Mouse (Mus musculus) neural tube, embryonic 13.5 days (tissue): Measurements from ENCODE around the gene Foxred1. TPM values are rescaled to one million over a fixed set of nuclear protein-coding genes. Genes with fewer than 3 reads are reported as not detected.

Experiments used
- ATAC-seq: fragments of 200-750 bp; cut with Nextera tagmentation; 2 replicates; pipeline ENCODE4 v1.8.0; 2017; ENCODE audit warnings: low read depth, mild to moderate bottlenecking, moderate TSS enrichment, moderate library complexity
- H3K27ac ChIP-seq: fragments of 300-500 bp; sonication (generic); replicated peaks from 2 replicates; pipeline ENCODE4 v1.5.1; 2015; ENCODE audit warnings: moderate library complexity, mild to moderate bottlenecking, inconsistent platforms
- H3K27me3 ChIP-seq: fragments of 300-500 bp; sonication (generic); 2 replicates; pipeline ENCODE4 v1.6.1; 2015; ENCODE audit warnings: mild to moderate bottlenecking, inconsistent platforms
- H3K36me3 ChIP-seq: fragments of 300-500 bp; sonication (generic); 2 replicates; pipeline ENCODE4 v1.6.1; 2015; ENCODE audit warnings: mild to moderate bottlenecking, inconsistent platforms
- H3K4me1 ChIP-seq: fragments of 300-500 bp; sonication (generic); replicated peaks from 2 replicates; pipeline ENCODE4 v1.6.1; 2015; ENCODE audit warnings: inconsistent platforms
- H3K4me2 ChIP-seq: fragments of 300-500 bp; sonication (generic); 2 replicates; pipeline ENCODE4 v1.6.1; 2015; ENCODE audit warnings: inconsistent platforms, mild to moderate bottlenecking, moderate library complexity
- H3K4me3 ChIP-seq: fragments of 300-500 bp; sonication (generic); 2 replicates; pipeline ENCODE4 v1.5.1; 2015; ENCODE audit warnings: mild to moderate bottlenecking, inconsistent platforms
- H3K9ac ChIP-seq: fragments of 300-500 bp; sonication (generic); 2 replicates; pipeline ENCODE4 v1.6.1; 2015; ENCODE audit warnings: moderate library complexity, mild to moderate bottlenecking, inconsistent platforms
- H3K9me3 ChIP-seq: fragments of 300-500 bp; sonication (generic); 2 replicates; pipeline ENCODE4 v1.6.1; 2016; ENCODE audit warnings: inconsistent platforms
- WGBS: fragments of 180-500 bp; shearing (Covaris S2); methylation state at CpG from one replicate; pipeline ENCODE4 v1.1.7; 2015; 5-methylcytosine and 5-hydroxymethylcytosine counted together
- polyA plus RNA-seq: library from polyadenylated mRNA; unstranded; fragments of >200 nt; fragmentation: Nextera tagmentation; extraction: Ambion mirVana; gene quantifications from 2 replicates; pipeline ENCODE4 v1.2.1, GENCODE M21; 2015

The Foxred1 gene
- polyA plus RNA-seq, 1 experiment from 2014 or later = 41.4 TPM

DNA sequence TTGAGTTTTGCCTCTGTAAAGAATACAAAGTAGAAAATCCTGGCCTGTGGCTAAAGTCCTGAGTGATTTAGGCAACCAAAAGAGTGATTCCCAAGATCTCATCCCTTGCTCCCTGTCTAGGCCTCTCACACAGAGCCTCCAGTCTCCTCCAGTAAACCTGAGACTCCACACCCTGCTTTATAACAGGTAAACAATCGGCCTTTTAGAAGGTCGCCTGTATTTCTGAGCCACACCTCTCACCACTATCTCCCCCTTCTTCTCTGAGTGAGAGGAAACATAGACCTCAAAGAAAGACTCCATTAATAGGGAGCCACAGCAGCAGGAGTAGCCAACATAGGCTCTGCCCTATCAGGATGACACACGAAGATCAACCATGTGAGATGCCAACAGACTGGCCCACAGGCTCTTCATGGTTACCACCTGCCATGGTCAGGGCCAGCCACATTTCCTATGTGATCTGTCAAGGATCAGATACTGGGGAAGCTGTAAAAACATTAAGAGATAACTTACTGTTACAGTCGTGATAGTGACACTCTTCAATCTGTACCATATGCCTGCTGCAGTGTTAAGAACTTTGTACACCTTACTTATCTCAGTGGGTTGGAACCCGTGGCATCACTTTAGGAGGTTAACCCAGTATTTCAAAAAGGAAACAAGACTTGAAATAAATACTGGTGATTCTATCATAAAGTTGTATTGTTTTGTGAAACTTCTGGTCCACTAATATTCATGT is 46.5 kb downstream of the Foxred1 start:
- H3K9me3 ChIP-seq = no peaks in the 10 kb centered on the region
- no peaks in the 10 kb centered on the region for H3K27me3 ChIP-seq
- H3K4me2 ChIP-seq = no peak overlapping the region
- 81% methylated on average over 5 of the region's 5 CpGs for WGBS
- peaks cover 9% of the 10 kb centered on the region; the same call in 1 of the 2 replicates for H3K36me3 ChIP-seq
- H3K4me1 ChIP-seq = peaks cover 9% of the 10 kb centered on the region; the same call in 1 of the 2 replicates
- no peak for ATAC-seq
- no peak overlapping the region for H3K9ac ChIP-seq
- no peak overlapping the region for H3K4me3 ChIP-seq
- H3K27ac ChIP-seq = no peak overlapping the region

DNA sequence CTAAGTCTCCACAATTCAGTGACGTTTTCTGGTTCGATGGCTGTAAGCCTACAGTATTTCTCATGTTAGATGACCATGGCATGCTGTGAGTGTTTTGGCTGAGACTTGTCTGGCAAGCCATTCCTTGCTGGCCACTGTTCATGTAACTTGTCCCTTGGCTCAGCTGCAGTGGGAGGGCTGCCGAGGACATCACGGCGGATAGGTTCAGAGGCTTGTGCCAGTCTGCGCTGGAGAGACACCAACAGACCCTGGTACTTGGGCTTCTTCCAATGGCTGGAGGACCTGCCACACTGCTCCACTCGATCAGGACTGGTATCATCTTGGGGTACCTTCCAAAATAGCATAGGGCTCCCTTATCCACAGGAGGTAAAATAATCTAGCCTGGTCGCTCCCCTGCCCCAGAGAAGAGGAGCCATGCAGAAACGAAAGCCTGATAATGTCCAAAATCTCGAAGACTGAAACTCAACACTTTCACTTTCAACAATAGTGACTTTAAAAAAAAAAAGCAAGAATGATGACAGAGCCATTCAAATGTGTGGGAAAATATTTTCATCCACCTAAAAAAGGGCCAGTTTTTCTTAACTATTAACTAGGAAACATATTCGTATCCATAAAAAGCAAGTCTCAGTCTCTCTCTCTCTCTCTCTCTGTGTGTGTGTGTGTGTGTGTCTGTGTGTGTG is 47.7 kb downstream of the Foxred1 start:
- H3K36me3 ChIP-seq = peaks cover 9% of the 10 kb centered on the region; the same call in 1 of the 2 replicates
- H3K27me3 ChIP-seq = no peaks in the 10 kb centered on the region
- H3K27ac ChIP-seq = no peak overlapping the region
- H3K9me3 ChIP-seq = no peaks in the 10 kb centered on the region
- peaks cover 9% of the 10 kb centered on the region; the same call in 1 of the 2 replicates for H3K4me1 ChIP-seq
- no peak overlapping the region for H3K9ac ChIP-seq
- H3K4me3 ChIP-seq = no peak overlapping the region
- 93% methylated on average over 11 of the region's 11 CpGs for WGBS
- no peak overlapping the region for H3K4me2 ChIP-seq
- no peak for ATAC-seq

GRCm38 (mm10) chr9:35161721-35162120 is 49.1 kb downstream of the Foxred1 start:
- H3K9ac ChIP-seq = no peak overlapping the region
- H3K4me2 ChIP-seq = no peak overlapping the region
- WGBS = 83% methylated on average over 7 of the region's 7 CpGs
- H3K4me1 ChIP-seq = no peaks in the 10 kb centered on the region
- no peak overlapping the region for H3K27ac ChIP-seq
- no peak for ATAC-seq
- H3K27me3 ChIP-seq = no peaks in the 10 kb centered on the region
- peaks cover 9% of the 10 kb centered on the region; the same call in 1 of the 2 replicates for H3K36me3 ChIP-seq
- H3K9me3 ChIP-seq = no peaks in the 10 kb centered on the region
- no peak overlapping the region for H3K4me3 ChIP-seq

GRCm38 (mm10) chr9:35160662-35161061 is 50.2 kb downstream of the Foxred1 start:
- H3K27me3 ChIP-seq = no peaks in the 10 kb centered on the region
- no peak overlapping the region for H3K4me3 ChIP-seq
- no peaks in the 10 kb centered on the region for H3K9me3 ChIP-seq
- no peak for ATAC-seq
- H3K27ac ChIP-seq = no peak overlapping the region
- peaks cover 9% of the 10 kb centered on the region; the same call in 1 of the 2 replicates for H3K36me3 ChIP-seq
- WGBS = 79% methylated on average over 2 of the region's 2 CpGs
- H3K4me1 ChIP-seq = no peaks in the 10 kb centered on the region
- H3K9ac ChIP-seq = no peak overlapping the region
- no peak overlapping the region for H3K4me2 ChIP-seq

DNA sequence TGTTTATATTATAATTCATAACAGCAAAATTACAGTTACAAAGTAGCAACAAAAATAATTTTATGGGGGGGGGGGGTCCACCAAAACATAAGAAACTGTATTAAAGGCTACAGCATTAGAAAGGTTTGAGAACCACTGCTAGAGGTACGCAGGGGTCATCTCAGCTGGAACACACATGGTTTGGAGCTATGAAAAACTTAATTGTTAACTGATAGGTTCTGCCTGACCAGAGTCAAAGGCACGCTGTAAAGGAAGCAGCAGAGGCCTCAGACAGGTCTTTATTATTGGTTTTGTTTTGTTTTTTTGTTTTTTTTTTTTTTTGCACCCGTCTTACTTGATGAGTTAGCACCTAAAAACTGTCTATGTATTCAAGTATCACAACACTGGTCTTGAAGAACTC is 52.4 kb downstream of the Foxred1 start:
- Histone ChIP-seq H3K36me3 (peaks cover 9% of the 10 kb centered on the region; the same call in 1 of the 2 replicates), H3K4me2 (no peak overlapping the region), H3K4me1 (no peaks in the 10 kb centered on the region), H3K27me3 (no peaks in the 10 kb centered on the region), H3K9me3 (no peaks in the 10 kb centered on the region), H3K27ac (no peak overlapping the region), H3K4me3 (no peak overlapping the region), H3K9ac (no peak overlapping the region)
- WGBS = 86% methylated on average over 3 of the region's 3 CpGs
- ATAC-seq = no peak

GRCm38 (mm10) chr9:35156862-35157261 is 54.0 kb downstream of the Foxred1 start:
- H3K36me3 ChIP-seq = no peaks in the 10 kb centered on the region
- no peak overlapping the region for H3K27ac ChIP-seq
- no peak for ATAC-seq
- H3K27me3 ChIP-seq = no peaks in the 10 kb centered on the region
- H3K4me3 ChIP-seq = no peak overlapping the region
- H3K4me2 ChIP-seq = no peak overlapping the region
- no peaks in the 10 kb centered on the region for H3K9me3 ChIP-seq
- no peak overlapping the region for H3K9ac ChIP-seq
- H3K4me1 ChIP-seq = no peaks in the 10 kb centered on the region
- WGBS = 87% methylated on average over 4 of the region's 4 CpGs

GRCm38 (mm10) chr9:35156002-35156710 is 54.7 kb downstream of the Foxred1 start:
- 95% methylated on average over 5 of the region's 5 CpGs for WGBS

More at GRCm38 (mm10) chr9:35156002-35156710, 54.7 kb downstream of the Foxred1 start:
- H3K27ac ChIP-seq = no peak overlapping the region
- H3K4me2 ChIP-seq = no peak overlapping the region
- ATAC-seq = no peak
- H3K4me1 ChIP-seq = no peaks in the 10 kb centered on the region
- H3K9me3 ChIP-seq = no peaks in the 10 kb centered on the region
- H3K4me3 ChIP-seq = no peak overlapping the region
- H3K27me3 ChIP-seq = no peaks in the 10 kb centered on the region
- H3K9ac ChIP-seq = no peak overlapping the region
- H3K36me3 ChIP-seq = no peaks in the 10 kb centered on the region

Other genes starting within 250 kb of the Foxred1 start
- 7.6 and 11.5 TPM in 2 replicates for gene St3gal4, start 91.8 kb downstream of the Foxred1 start, polyA plus RNA-seq
- 70.9 and 72.5 TPM in 2 replicates for gene Dcps, start 35.0 kb downstream of the Foxred1 start, polyA plus RNA-seq
- gene Srpr, start 10.9 kb downstream of the Foxred1 start, polyA plus RNA-seq = 65.6 and 73.9 TPM in 2 replicates
- 6.6 TPM in 2 replicates for gene Tirap, start 10.8 kb downstream of the Foxred1 start, polyA plus RNA-seq
- 63.8 and 74.8 TPM in 2 replicates for gene Fam118b, start 56.8 kb upstream of the Foxred1 start, polyA plus RNA-seq
- gene Rpusd4, start 56.8 kb upstream of the Foxred1 start, polyA plus RNA-seq = 19.8 and 20.9 TPM in 2 replicates
- 3.5 and 4.0 TPM in 2 replicates for gene Cdon, start 210.1 kb upstream of the Foxred1 start, polyA plus RNA-seq